Mouse (Mus musculus): ENCODE results near the gene Zfp541. TPM values are rescaled to one million over a fixed set of nuclear protein-coding genes. Genes with fewer than 3 reads are reported as not detected.

Gene Zfp541
- polyA plus RNA-seq, 1 experiment from 2014 or later = not detected

GRCm38 (mm10) chr7:16101726-16102475 lies 40.3 kb downstream of the Zfp541 start:
- Histone ChIP-seq H3K4me1 (ENCODE audit: insufficient read depth, low read depth, low read length) (peaks cover 7% of the 10 kb centered on the region; the same call in 1 of the 2 replicates), H3K27me3 (replicated peaks; ENCODE audit: insufficient read depth, low read length) (no peaks in the 10 kb centered on the region), H3K9me3 (ENCODE audit: low read length) (no peaks in the 10 kb centered on the region), H3K27ac (ENCODE audit: low read length) (no peak overlapping the region), H3K36me3 (ENCODE audit: insufficient read depth, low read length) (no peaks in the 10 kb centered on the region), H3K9ac (replicated peaks; ENCODE audit: low read depth) (no peak overlapping the region), H3K4me2 (replicated peaks; ENCODE audit: low read depth, low read length) (no peak overlapping the region), H3K4me3 (ENCODE audit: low read depth, low read length) (no peak overlapping the region)
- TF ChIP-seq CTCF (IDR thresholded peaks at IDR 0.05) (no peak), EP300 (IDR thresholded peaks at IDR 0.05) (no peak)
- 60% methylated on average over 15 of the region's 15 CpGs for WGBS
- ATAC-seq (no peak), DNase-seq (ENCODE audit: low spot score) (peak; percentile 34)

- 79% methylated on average over 5 of the region's 5 CpGs for WGBS
- Histone ChIP-seq H3K4me1 (ENCODE audit: insufficient read depth, low read depth, low read length) (peaks cover 7% of the 10 kb centered on the region; the same call in 1 of the 2 replicates), H3K9ac (replicated peaks; ENCODE audit: low read depth) (no peak overlapping the region), H3K9me3 (ENCODE audit: low read length) (no peaks in the 10 kb centered on the region), H3K4me3 (ENCODE audit: low read depth, low read length) (no peak overlapping the region), H3K27ac (ENCODE audit: low read length) (no peak overlapping the region), H3K4me2 (replicated peaks; ENCODE audit: low read depth, low read length) (no peak overlapping the region), H3K36me3 (ENCODE audit: insufficient read depth, low read length) (peaks cover 3% of the 10 kb centered on the region; the same call in 1 of the 2 replicates), H3K27me3 (replicated peaks; ENCODE audit: insufficient read depth, low read length) (no peaks in the 10 kb centered on the region)
- ATAC-seq (no peak), DNase-seq (ENCODE audit: low spot score) (no peak)
- TF ChIP-seq EP300 (IDR thresholded peaks at IDR 0.05) (no peak), CTCF (IDR thresholded peaks at IDR 0.05) (no peak)
Measured at GRCm38 (mm10) chr7:16102686-16103226, 41.1 kb downstream of the Zfp541 start.

- Histone ChIP-seq H3K27me3 (replicated peaks; ENCODE audit: insufficient read depth, low read length) (no peaks in the 10 kb centered on the region), H3K36me3 (ENCODE audit: insufficient read depth, low read length) (peaks cover 11% of the 10 kb centered on the region; the same call in 1 of the 2 replicates), H3K27ac (ENCODE audit: low read length) (no peak overlapping the region), H3K4me3 (ENCODE audit: low read depth, low read length) (no peak overlapping the region), H3K4me2 (replicated peaks; ENCODE audit: low read depth, low read length) (no peak overlapping the region), H3K4me1 (ENCODE audit: insufficient read depth, low read depth, low read length) (peaks cover 7% of the 10 kb centered on the region; the same call in 1 of the 2 replicates), H3K9ac (replicated peaks; ENCODE audit: low read depth) (no peak overlapping the region), H3K9me3 (ENCODE audit: low read length) (no peaks in the 10 kb centered on the region)
- no peak for ATAC-seq
- no peak for TF ChIP-seq CTCF (IDR thresholded peaks at IDR 0.05)
- TF ChIP-seq EP300 (IDR thresholded peaks at IDR 0.05) = no peak
- 70% methylated on average over 6 of the region's 6 CpGs for WGBS
- DNase-seq (ENCODE audit: low spot score) = no peak
Measured at GRCm38 (mm10) chr7:16103760-16104159, 42.1 kb downstream of the Zfp541 start.

- no peak for ATAC-seq
- Histone ChIP-seq H3K36me3 (ENCODE audit: insufficient read depth, low read length) (peaks cover 22% of the 10 kb centered on the region; the same call in 1 of the 2 replicates), H3K4me1 (ENCODE audit: insufficient read depth, low read depth, low read length) (no peaks in the 10 kb centered on the region; the same call in 1 of the 2 replicates), H3K9ac (replicated peaks; ENCODE audit: low read depth) (no peak overlapping the region), H3K27ac (ENCODE audit: low read length) (no peak overlapping the region), H3K4me3 (ENCODE audit: low read depth, low read length) (no peak overlapping the region), H3K4me2 (replicated peaks; ENCODE audit: low read depth, low read length) (no peak overlapping the region), H3K27me3 (replicated peaks; ENCODE audit: insufficient read depth, low read length) (no peaks in the 10 kb centered on the region), H3K9me3 (ENCODE audit: low read length) (no peaks in the 10 kb centered on the region)
- DNase-seq (ENCODE audit: low spot score) = no peak
- no peak for TF ChIP-seq CTCF (IDR thresholded peaks at IDR 0.05)
- no peak for TF ChIP-seq EP300 (IDR thresholded peaks at IDR 0.05)
- WGBS = 95% methylated on average over 7 of the region's 7 CpGs
Measured at GRCm38 (mm10) chr7:16104611-16105388, 43.2 kb downstream of the Zfp541 start.

GRCm38 (mm10) chr7:16108886-16109542 lies 47.4 kb downstream of the Zfp541 start:
- Histone ChIP-seq H3K27me3 (replicated peaks; ENCODE audit: insufficient read depth, low read length) (no peaks in the 10 kb centered on the region), H3K9me3 (ENCODE audit: low read length) (no peaks in the 10 kb centered on the region), H3K9ac (replicated peaks; ENCODE audit: low read depth) (no peak overlapping the region), H3K4me3 (ENCODE audit: low read depth, low read length) (no peak overlapping the region), H3K36me3 (ENCODE audit: insufficient read depth, low read length) (peaks cover 48% of the 10 kb centered on the region), H3K4me2 (replicated peaks; ENCODE audit: low read depth, low read length) (no peak overlapping the region), H3K4me1 (ENCODE audit: insufficient read depth, low read depth, low read length) (no peaks in the 10 kb centered on the region), H3K27ac (ENCODE audit: low read length) (no peak overlapping the region)
- WGBS = 91% methylated on average over 9 of the region's 9 CpGs
- TF ChIP-seq EP300 (IDR thresholded peaks at IDR 0.05) = no peak
- DNase-seq (ENCODE audit: low spot score) = no peak
- ATAC-seq = no peak

- ATAC-seq = no peak
- H3K9me3 ChIP-seq (ENCODE audit: low read length) = no peaks in the 10 kb centered on the region
- DNase-seq (ENCODE audit: low spot score) = no peak
- no peak overlapping the region for H3K27ac ChIP-seq (ENCODE audit: low read length)
- H3K9ac ChIP-seq (replicated peaks; ENCODE audit: low read depth) = no peak overlapping the region
- no peak for TF ChIP-seq CTCF (IDR thresholded peaks at IDR 0.05)
- TF ChIP-seq EP300 (IDR thresholded peaks at IDR 0.05) = no peak
- H3K27me3 ChIP-seq (replicated peaks; ENCODE audit: insufficient read depth, low read length) = no peaks in the 10 kb centered on the region
- 89% methylated on average over 8 of the region's 8 CpGs for WGBS
- H3K4me2 ChIP-seq (replicated peaks; ENCODE audit: low read depth, low read length) = no peak overlapping the region
- no peak overlapping the region for H3K4me3 ChIP-seq (ENCODE audit: low read depth, low read length)
- H3K36me3 ChIP-seq (ENCODE audit: insufficient read depth, low read length) = peaks cover 58% of the 10 kb centered on the region
- H3K4me1 ChIP-seq (ENCODE audit: insufficient read depth, low read depth, low read length) = no peaks in the 10 kb centered on the region
Measured at GRCm38 (mm10) chr7:16110158-16110557, 48.5 kb downstream of the Zfp541 start.

Measured in lung, postnatal 0 days (tissue).